Mouse (Mus musculus) lung, postnatal 36 days (tissue): ENCODE results near the gene Btbd35f20.
"Not testable (repeated sequence)": the region's sequence is repeated elsewhere in the genome, so short reads cannot be mapped to it uniquely, and the experiment has no call there.

Experiments used
- DNase-seq: peaks from one replicate; pipeline ENCODE4 v3.0.0; 2022; ENCODE audit warnings: mixed read lengths

The Btbd35f20 gene

GRCm38 (mm10) chrX:4291145-4291544 lies at the start of gene Btbd35f20:
Gene Btbd35f20, minus strand, starts transcription at chrX:4291245.
- not testable (repeated sequence) for DNase-seq
